Mouse (Mus musculus): ENCODE results near the gene Pdcd2l. TPM values are rescaled to one million over a fixed set of nuclear protein-coding genes. Genes with fewer than 3 reads are reported as not detected.

Gene Pdcd2l
- total RNA-seq (2014; fragmentation: Nextera tagmentation) (32.8 and 40.4 TPM in 2 replicates), total RNA-seq (2017) (18.3 and 39.8 TPM in 2 replicates)

- ATAC-seq (replicated peaks; ENCODE audit: poor library complexity, severe bottlenecking), result peak; percentile 75
Measured at GRCm38 (mm10) chr7:34196132-34197128, at the start of gene Pdcd2l. Gene Pdcd2l, minus strand, starts transcription at chr7:34196661.

- no peak for ATAC-seq (replicated peaks; ENCODE audit: poor library complexity, severe bottlenecking)
Measured at GRCm38 (mm10) chr7:34242176-34242575, 45.7 kb upstream of the Pdcd2l start.

- no peak for ATAC-seq (replicated peaks; ENCODE audit: poor library complexity, severe bottlenecking)
Measured at GRCm38 (mm10) chr7:34238086-34238485, 41.6 kb upstream of the Pdcd2l start.

DNA sequence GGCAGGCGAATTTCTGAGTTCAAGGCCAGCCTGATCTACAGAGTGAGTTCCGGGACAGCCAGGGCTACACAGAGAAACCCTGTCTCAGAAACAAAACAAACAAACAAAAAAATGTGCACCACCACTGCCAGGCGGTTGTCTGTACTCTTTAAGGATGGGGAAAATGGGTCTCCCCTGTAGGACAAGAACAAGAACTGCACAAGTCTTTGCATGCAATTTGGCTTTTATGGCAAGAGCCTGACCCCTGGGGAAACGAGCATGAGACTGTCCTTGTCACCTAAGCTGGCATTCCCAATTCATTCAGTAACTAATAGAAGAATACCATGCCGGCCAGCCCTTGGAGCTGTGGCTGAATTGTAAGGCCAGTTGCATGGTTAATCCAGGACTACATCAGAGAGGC, 39.1 kb upstream of the Pdcd2l start:
- no peak for ATAC-seq (replicated peaks; ENCODE audit: poor library complexity, severe bottlenecking)

DNA sequence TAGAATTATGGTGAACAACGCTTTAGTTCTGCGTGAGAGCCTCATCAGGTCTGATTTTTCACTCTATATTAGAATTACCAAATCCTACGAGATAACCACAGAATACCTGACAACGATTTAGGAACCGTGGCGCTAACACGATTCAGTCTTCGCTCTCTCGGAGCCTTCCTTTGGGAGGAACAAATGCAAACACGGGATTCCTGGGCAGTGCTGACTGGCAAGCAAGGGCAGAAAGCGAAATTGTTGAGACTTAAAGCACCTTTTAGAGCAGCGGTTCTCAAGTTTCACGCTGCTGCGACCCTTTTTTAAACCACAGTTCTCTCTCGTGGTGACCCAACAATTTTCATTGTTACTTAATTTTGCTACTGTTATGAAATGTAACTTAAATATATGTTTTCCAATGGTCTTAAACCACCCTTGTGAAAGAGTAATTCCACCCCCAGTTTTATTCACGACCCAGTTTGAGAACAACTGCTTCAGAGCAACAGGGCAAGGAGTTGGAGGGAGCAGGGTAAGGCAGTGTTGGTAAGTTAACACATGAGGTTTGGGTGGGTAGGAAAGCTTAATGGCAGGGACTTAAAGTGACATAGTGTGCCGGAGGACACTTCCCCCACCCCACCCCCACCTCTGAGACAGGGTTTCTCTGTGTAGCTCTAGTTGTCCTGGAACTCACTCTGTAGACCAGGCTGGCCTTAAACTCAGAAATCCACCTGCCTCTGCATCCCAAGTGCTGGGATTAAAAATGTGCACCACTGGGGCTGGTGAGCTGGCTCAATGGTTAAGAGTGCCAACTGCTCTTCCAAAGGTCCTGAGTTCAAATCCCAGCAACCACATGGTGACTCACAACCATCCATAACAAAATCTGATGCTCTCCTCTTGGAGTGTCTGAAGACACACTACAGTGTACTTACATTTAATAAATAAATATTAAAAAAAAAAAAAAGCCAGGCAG, 38.4 kb upstream of the Pdcd2l start:
- peak; percentile 13 for ATAC-seq (replicated peaks; ENCODE audit: poor library complexity, severe bottlenecking)

GRCm38 (mm10) chr7:34233909-34234609, 37.6 kb upstream of the Pdcd2l start:
- ATAC-seq (replicated peaks; ENCODE audit: poor library complexity, severe bottlenecking), result peak; percentile 76

DNA sequence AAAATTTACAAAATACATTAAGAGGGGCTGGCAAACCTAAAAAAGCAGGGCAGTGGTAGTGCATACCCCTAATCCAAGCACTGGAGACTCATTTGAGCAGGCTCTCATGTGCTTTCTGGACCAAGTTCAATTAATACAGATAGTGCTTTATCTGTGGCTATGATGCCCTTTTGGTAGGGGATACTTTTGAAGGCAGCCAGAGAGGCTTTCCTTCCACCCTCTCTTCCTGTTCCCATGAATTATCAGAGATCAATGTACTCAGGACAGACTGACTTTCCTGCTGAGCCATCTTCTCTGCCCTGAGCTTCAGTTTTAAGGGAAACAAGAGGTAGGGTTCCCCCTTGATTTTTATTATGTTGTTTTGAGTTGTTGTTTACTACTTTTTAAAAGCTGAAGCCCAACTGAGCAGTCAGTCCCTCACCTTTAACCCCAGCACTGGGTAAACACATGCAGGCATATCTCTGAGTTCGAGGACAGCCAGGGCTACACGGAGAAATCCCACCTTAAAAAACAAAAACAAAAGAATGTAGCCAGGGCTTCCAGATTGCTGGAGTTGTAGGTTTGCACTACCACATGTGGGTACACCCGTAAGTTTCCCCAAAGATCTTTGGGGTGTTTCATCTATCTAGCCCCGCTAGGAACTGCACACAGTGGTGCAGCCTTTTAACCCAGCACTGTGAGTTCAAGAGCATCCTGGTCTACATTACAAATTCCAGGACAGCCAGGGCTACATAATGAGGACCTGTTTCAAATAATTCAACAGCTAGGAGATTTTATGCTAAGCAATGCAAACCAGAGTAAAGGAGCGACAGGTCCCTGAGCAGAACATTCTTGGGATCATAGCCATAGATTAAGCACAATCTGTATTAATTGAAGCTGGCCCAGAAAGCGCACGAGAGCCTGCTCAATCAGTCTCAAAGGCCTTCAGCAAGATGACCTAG, 36.6 kb upstream of the Pdcd2l start:
- no peak for ATAC-seq (replicated peaks; ENCODE audit: poor library complexity, severe bottlenecking)

DNA sequence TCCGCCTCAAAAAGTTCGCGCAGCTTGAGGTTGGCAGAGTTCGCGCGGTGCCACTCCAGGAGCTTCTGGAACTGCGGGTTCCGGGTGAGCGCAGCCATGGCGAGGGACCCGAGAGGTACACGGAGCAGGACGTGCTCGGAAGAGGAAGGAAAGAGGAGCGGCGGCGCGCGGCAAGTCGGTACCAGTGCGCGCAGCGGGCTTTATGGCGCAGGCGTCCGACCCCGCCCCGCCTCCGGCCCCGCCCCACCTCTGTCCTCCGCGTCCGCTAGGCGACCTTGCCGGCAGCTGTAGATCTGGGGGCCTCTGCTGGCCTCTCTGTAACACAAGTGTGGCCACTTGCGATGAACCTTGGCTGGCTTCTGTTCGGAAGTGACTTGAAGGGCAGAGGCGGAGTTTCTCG, 33.7 kb upstream of the Pdcd2l start, which contains the start of gene Gpi1:
TSS of gene Gpi1 (minus strand) at position 221 of the 400 bp plus-strand sequence.
- ATAC-seq (replicated peaks; ENCODE audit: poor library complexity, severe bottlenecking), result peak; percentile 49

GRCm38 (mm10) chr7:34229691-34230111, 33.2 kb upstream of the Pdcd2l start:
- 0 out of 2 replicates have a peak, but pooled peaks have one; percentile 0 for ATAC-seq (replicated peaks; ENCODE audit: poor library complexity, severe bottlenecking)

DNA sequence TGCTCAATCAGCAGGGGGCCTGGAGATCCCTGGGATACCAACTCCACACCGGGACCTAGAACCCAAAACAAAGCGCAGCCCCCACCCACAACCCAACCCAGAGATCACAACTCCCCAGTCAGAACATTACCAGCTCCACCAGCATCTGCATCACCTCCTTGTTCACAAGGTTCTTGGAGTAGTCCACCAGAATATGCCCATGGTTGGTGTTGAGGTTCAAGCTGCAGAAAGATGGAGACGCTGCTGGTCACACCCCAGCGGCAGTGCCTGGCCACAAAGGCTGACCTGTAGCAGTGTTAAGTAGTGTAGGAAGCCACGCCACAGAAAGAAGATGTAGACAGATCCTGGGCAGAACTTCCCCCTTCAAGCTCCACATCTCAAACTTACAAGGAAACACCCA, 32.7 kb upstream of the Pdcd2l start:
- ATAC-seq (replicated peaks; ENCODE audit: poor library complexity, severe bottlenecking), result peak; percentile 4

- peak; percentile 28 for ATAC-seq (replicated peaks; ENCODE audit: poor library complexity, severe bottlenecking)
Measured at GRCm38 (mm10) chr7:34228641-34229040, 32.2 kb upstream of the Pdcd2l start.

DNA sequence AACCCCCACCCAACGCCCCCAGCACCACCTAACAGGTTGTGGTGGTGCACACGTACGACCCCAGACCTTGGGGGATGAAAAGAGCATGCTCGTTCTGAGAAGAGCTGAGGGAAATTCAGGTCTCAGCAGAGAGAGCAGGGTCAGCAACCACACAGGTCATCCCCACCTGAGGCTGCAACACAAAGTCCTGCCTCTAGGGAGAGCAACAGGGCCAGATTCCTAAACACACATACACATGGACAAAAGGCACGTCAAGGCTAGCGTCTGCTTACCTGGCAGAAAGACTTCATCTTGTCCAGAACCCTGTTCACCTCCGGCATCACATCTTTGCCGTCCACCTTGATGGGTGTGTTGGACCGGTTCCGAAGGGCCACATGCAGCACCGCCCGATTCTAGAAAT, 30.4 kb upstream of the Pdcd2l start:
- no peak for ATAC-seq (replicated peaks; ENCODE audit: poor library complexity, severe bottlenecking)

DNA sequence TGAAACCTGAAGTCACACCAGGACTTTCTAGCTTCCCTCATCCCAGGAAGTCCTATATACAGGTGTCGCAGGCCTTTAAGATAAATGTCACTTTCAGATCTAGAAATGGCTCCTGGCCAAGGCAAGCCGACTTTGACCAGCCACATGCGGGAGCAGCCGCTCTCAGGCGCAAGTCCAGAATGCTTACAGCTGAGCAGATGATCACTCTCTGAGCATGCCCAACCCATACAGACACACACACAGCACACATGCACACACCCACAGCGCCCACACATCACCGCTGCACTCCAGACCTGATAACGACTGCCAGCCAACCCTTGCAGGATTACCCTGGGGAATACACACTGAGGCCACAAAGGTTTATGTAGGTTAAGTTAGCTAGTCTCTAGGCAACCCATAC, 29.6 kb upstream of the Pdcd2l start:
- ATAC-seq (replicated peaks; ENCODE audit: poor library complexity, severe bottlenecking), result no peak

- ATAC-seq (replicated peaks; ENCODE audit: poor library complexity, severe bottlenecking), result no peak
Measured at GRCm38 (mm10) chr7:34224308-34224707, 27.8 kb upstream of the Pdcd2l start.

DNA sequence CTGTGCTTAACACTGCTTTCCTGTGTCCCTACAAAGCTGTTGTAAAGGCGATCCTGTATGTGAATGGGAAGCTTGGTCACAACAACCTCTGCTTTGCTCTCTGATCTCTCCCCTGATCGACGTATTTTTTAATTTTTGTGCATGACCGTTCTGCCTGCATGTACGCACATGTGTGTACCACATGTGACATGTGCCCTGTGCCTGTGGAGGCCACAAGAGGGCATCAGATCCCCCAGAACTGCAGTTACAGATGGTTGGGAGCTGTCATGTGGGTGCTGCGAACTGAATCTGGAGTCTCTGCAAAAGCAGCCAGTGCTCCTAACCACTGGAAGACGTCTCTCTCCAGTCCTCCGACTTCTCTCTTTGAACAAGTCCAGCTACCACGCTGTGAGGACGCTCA, 25.9 kb upstream of the Pdcd2l start:
- ATAC-seq (replicated peaks; ENCODE audit: poor library complexity, severe bottlenecking), result no peak

DNA sequence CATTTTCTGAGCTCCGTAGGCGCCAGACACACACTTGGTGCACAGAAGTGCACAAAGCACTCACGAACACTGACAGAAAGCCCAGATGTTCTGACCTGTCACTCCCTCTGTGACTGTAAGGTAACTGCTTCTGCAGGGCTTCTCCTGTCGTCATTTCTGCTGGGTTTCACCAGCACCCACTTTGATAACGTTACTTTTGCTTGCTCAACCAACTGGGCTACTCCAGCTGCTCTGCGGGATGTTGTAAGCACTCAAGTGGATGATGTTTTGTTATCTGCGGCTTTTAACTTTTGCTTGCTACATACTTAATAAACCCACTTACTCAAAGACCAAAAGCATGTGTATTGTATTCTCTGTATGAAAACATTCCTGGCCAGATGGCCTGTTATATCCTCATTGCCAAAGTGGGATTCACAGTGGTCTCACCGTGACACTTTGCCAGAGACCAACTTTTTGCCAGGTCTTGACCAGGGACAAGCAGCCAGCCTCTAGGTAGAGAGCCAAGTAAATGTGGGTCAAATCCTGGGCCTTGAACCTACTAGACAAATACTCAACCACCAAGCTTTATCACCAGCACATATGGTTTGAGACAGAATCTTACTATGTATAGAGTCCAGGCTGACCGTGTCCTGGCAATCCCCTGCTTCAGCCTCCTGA, 25.3 kb upstream of the Pdcd2l start:
- ATAC-seq (replicated peaks; ENCODE audit: poor library complexity, severe bottlenecking), result peak; percentile 84

- ATAC-seq (replicated peaks; ENCODE audit: poor library complexity, severe bottlenecking), result no peak
Measured at GRCm38 (mm10) chr7:34218496-34218895, 22.0 kb upstream of the Pdcd2l start.

DNA sequence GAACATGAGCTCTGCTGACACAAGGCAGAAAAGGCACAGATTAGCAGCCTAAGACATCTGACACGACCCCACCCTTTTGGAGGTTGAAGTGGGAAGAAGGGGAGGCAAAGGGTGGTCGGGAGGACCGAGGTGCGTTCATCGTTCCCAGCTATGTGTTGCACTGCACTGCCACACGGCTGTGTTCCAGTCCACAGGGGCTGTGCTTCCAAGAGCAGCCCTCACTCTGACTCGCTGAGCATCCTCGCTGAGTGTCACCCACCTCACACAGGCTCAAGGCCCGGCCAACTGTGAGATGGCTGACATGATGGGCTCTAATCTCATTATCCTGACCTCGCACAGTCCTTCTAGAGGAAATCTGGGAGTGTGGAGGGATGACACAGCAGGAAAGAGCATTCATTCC, 20.0 kb upstream of the Pdcd2l start:
- ATAC-seq (replicated peaks; ENCODE audit: poor library complexity, severe bottlenecking), result no peak
